Mouse (Mus musculus): ENCODE measurements at regions not wholly inside any gene's neighbourhood (a gene's known extent, or its start where the extent isn't known, plus 50 kb on each side); places are given as distances from the start of the nearest gene placed in this dataset.

- no peak for DNase-seq (ENCODE audit: low spot score)
Observed at GRCm38 (mm10) chr10:37279316-37279715, 140.6 kb upstream of the Marcks start.

- DNase-seq (ENCODE audit: low spot score) = no peak
Observed at GRCm38 (mm10) chr10:37275857-37276256, 137.1 kb upstream of the Marcks start.

- no peak for DNase-seq (ENCODE audit: low spot score)
Observed at GRCm38 (mm10) chr10:37275271-37275670, 136.6 kb upstream of the Marcks start.

- no peak for DNase-seq (ENCODE audit: low spot score)
Observed at GRCm38 (mm10) chr10:37271967-37272366, 133.2 kb upstream of the Marcks start.

- no peak for DNase-seq (ENCODE audit: low spot score)
Observed at GRCm38 (mm10) chr10:37270236-37271000, 131.7 kb upstream of the Marcks start.

GRCm38 (mm10) chr10:37266909-37267308 lies 128.2 kb upstream of the Marcks start:
- no peak for DNase-seq (ENCODE audit: low spot score)

GRCm38 (mm10) chr10:37260791-37261488 lies 122.2 kb upstream of the Marcks start:
- DNase-seq (ENCODE audit: low spot score) = no peak

- DNase-seq (ENCODE audit: low spot score) = no peak
Observed at GRCm38 (mm10) chr10:37259186-37259585, 120.5 kb upstream of the Marcks start.

- no peak for DNase-seq (ENCODE audit: low spot score)
Observed at GRCm38 (mm10) chr10:37257544-37257943, 118.8 kb upstream of the Marcks start.

- DNase-seq (ENCODE audit: low spot score) = no peak
Observed at GRCm38 (mm10) chr10:37250934-37251521, 112.3 kb upstream of the Marcks start.

- DNase-seq (ENCODE audit: low spot score) = no peak
Observed at GRCm38 (mm10) chr10:37250157-37250556, 111.4 kb upstream of the Marcks start.

GRCm38 (mm10) chr10:37249511-37249910 lies 110.8 kb upstream of the Marcks start:
- no peak for DNase-seq (ENCODE audit: low spot score)

- no peak for DNase-seq (ENCODE audit: low spot score)
Observed at GRCm38 (mm10) chr10:37247121-37247520, 108.4 kb upstream of the Marcks start.

GRCm38 (mm10) chr10:37243136-37243535 lies 104.4 kb upstream of the Marcks start:
- no peak for DNase-seq (ENCODE audit: low spot score)

- no peak for DNase-seq (ENCODE audit: low spot score)
Observed at GRCm38 (mm10) chr10:37241821-37242263, 103.1 kb upstream of the Marcks start.

- DNase-seq (ENCODE audit: low spot score) = no peak
Observed at GRCm38 (mm10) chr10:37240634-37241033, 101.9 kb upstream of the Marcks start.

GRCm38 (mm10) chr10:37240201-37240600 lies 101.5 kb upstream of the Marcks start:
- DNase-seq (ENCODE audit: low spot score) = no peak

GRCm38 (mm10) chr10:37236001-37236822 lies 97.5 kb upstream of the Marcks start:
- no peak for DNase-seq (ENCODE audit: low spot score)

GRCm38 (mm10) chr10:37231936-37232556 lies 93.3 kb upstream of the Marcks start:
- DNase-seq (ENCODE audit: low spot score) = no peak

- DNase-seq (ENCODE audit: low spot score) = no peak
Observed at GRCm38 (mm10) chr10:37231159-37231558, 92.4 kb upstream of the Marcks start.

GRCm38 (mm10) chr10:37227889-37228288 lies 89.2 kb upstream of the Marcks start:
- no peak for DNase-seq (ENCODE audit: low spot score)

- DNase-seq (ENCODE audit: low spot score) = no peak
Observed at GRCm38 (mm10) chr10:37221730-37222129, 83.0 kb upstream of the Marcks start.

All from urinary bladder, postnatal 14 days (tissue).